Mouse (Mus musculus): ENCODE results near the gene Gm45618.

Gene Gm45618

DNA sequence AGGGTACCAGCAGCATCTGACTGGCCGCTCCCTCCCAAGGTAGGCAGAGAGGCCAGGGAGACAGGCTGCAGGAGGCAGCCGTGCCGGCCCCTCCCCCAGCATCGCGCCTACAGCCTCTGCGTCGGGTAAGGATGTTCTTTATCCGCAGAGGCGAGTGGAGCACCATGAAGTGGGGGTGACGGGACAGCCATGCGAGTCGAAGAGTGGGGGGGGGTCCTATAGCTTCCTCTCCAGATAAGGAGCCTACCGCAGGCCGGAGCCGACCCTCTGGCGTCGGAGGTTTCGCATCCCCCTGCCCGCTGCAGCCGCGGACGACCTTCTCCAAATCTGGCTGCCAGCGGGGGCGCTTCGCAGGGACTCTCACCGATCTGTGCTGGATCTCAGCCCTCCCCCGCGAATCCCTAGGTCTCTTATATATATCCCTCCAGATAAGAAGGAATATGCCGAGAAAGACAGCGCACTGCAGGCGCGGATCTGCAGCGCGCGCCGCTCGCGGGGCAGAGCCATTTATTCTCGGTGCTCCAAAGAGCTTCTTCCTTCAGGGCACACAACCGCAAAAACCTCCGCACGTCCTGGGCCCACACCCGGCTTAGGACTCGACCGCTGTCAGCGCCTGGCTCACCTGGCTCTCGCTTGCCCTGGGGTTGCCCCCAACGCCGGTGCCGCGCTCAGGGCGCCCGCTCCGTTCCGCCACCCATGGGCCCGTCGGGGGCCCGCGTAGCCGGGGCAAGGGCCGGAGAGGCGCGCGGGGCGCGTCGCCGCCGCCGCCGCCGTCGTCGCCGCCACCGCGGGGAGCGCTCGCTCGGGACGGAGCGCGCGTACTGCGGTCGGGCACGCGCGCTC lies 26.0 kb downstream of the Gm45618 start:
- DNase-seq (ENCODE audit: low read depth, low spot score), result no peak

DNA sequence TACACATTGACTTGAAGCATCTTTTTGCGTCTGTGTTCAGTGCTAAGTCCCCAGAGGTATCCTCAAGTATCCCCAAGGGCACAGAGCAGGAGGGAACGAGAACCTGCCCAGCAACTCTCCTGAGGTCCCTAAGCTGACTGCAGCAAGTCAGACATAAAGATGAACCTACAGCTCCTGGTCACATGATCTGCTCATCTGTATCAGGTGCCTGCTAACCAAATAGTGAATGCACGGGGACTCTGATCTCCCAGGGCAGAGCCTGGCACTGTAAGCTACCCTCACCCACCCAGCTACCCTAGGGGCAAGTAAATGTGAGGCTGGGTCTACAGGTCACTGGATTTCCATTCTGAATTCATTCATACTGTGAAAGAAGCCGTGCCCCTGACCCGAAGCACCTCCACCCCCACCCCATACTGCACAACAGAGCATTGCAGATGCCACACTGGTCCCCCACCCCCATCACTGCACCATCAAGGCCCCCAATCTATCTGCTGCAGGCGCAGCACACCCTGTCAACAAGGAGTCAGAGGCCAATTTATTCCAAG lies 26.8 kb downstream of the Gm45618 start:
- DNase-seq (ENCODE audit: low read depth, low spot score), result no peak

GRCm38 (mm10) chr7:142092991-142093390 lies 27.5 kb downstream of the Gm45618 start:
- DNase-seq (ENCODE audit: low read depth, low spot score), result no peak

GRCm38 (mm10) chr7:142091848-142092247 lies 28.7 kb downstream of the Gm45618 start:
- no peak for DNase-seq (ENCODE audit: low read depth, low spot score)

GRCm38 (mm10) chr7:142089648-142090447 lies 30.7 kb downstream of the Gm45618 start:
- no peak for DNase-seq (ENCODE audit: low read depth, low spot score)

DNA sequence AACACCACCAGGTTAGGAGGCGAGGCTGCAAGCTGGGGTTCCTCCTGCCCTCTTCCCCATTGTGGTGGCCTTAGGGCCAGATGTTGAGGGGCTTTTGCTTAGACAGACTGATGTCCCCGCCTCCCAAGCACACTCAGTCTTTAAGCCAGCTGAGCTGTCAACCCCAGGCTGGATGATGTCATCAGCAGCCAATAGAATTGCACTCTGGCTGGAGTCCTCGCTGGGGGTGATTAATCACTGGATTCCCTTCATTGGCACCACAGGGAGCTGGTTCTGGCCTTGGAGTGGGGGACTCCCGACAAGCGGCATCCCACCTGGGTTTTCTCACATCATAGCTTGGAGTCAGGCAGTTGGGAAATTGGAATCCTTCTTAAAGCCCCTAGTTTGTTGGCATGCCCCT lies 31.6 kb downstream of the Gm45618 start:
- DNase-seq (ENCODE audit: low read depth, low spot score), result peak; percentile 87

GRCm38 (mm10) chr7:142087069-142087652 lies 33.4 kb downstream of the Gm45618 start:
- DNase-seq (ENCODE audit: low read depth, low spot score), result no peak

DNA sequence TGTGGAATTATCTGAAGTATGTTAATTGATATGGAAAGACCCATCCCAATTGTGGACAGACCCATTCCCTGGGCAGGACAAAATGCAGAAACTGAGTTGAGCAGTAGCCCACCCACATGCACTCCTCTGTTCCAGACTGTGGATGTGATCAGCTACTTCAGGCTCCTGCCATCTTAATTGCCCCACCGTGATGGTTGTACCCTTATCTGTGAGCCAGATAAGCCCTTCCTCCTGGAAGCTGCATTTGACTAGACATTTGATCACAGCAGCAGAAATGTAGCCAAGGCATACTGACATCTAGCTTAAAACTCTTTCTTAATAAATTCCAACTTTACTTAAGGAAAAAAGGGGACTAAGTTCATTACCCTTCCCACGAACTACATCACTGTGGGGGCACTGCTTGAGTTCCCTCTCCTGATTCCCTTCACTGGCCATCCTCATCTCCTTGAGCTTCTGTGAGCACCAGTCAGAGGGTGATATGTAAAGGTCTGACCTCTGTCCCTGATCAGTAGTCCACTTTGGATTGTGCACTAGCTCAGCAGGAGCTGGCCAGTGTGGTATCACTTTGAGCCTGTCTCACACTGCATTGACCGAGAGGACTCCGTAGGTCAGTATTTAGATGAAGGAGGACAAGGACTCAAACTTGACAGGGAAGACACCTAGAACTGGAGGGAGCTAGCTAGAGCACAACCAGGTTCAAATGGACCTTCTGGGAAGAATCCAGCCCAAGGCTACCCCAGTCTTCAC lies 34.2 kb downstream of the Gm45618 start:
- DNase-seq (ENCODE audit: low read depth, low spot score), result no peak

GRCm38 (mm10) chr7:142084820-142085219 lies 35.7 kb downstream of the Gm45618 start:
- no peak for DNase-seq (ENCODE audit: low read depth, low spot score)

- no peak for DNase-seq (ENCODE audit: low read depth, low spot score)
These were observed 36.1 kb downstream of the Gm45618 start for GRCm38 (mm10) chr7:142084395-142084794.

GRCm38 (mm10) chr7:142083588-142084317 lies 36.8 kb downstream of the Gm45618 start:
- no peak for DNase-seq (ENCODE audit: low read depth, low spot score)

DNA sequence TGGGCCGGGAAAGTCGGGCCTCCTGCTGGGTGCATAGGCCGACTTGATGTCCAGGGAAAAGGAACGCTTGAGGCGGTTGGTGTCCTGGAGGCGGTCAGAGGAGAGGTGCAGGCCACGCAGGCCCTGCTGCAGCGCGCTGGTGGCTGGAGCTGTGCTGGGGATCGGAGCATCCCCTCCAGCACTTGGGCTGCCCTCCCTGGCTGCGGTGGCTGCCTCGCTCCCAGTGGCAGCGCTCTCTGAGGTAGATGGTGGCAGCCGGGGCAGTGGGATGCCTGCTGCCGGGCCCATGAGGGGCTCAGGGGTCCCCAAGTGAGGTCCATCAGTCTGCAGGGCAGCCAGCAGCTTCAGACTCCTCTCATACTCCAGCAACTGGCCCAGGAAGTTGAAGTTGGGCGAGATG lies 37.9 kb downstream of the Gm45618 start:
- no peak for DNase-seq (ENCODE audit: low read depth, low spot score)

DNA sequence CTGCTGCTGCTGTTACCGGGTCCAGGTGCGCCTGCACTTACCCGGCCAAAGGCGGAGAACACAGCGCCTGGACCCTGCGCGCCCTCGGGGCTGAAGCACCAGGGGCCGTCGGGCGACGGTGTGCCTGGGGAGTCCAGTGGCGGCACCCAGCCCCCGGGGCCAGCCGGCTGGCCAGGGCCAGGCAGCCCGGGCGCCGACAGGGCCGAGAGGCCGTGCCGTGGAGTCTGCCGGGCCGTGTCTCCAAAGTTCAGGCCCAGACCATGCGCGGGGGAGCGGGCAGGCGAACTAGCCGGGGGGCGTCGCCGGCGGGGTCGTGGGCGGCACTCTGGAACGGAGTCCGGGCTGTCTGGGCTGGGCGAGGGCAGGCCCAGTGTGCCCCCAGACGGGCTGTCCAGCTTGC lies 38.4 kb downstream of the Gm45618 start:
- DNase-seq (ENCODE audit: low read depth, low spot score), result no peak

DNA sequence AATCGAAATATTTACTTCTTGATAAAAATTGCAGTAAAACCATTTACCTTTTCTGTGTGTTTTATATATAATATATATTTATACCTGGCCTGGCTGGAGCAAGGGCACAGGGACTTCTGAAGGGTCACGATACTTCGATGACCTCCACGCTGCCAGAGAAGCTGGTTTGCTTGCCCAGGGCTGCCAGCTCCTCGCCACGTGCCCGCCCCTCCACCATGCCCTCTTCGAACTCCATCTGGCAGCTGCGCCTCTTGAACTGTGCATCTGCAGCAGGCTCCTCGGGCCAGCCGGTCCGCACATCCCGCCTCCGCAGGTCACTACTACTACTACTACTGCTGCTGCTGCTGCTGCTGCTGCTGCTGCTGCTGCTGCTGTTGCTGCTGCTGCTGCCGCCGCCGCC lies 38.8 kb downstream of the Gm45618 start:
- no peak for DNase-seq (ENCODE audit: low read depth, low spot score)

DNA sequence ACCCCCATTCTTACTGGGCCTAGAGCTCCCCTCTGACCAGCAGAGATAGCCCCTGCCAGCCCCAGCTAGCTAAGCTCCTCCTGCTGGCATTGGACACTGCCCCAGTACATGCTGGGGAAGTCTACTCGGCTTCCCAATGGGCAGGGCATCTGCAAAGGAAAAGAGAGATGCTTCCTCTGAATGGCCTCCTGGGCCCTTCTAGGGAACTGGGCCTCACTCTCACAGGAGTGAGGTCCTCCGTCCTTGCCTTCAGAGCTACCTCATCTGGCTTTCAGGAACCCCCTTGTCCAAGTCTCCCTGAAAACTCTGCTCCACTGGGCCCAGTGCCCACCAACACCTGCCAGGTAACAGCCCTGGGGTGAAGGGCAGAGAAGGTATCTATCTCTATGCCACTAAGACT lies 39.7 kb downstream of the Gm45618 start:
- DNase-seq (ENCODE audit: low read depth, low spot score), result no peak

DNA sequence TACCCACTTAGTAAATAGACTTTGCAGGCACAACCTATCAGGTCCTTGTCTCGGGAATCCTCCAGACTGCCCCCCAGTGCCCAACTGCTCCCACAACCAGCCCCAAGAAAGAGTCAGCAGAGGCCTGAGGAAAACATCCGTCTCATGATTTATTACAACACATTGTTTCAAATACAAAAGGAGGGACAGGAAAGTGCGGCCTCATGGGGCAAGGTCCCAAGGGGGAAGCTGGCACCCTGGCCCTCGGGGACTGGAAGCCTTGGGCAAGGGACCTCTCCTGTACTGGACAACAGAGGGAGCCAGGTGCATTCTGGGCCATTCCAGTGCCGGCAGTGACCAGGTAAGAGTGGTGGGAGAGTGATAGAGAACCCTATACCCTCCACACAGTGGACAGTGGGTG lies 41.2 kb downstream of the Gm45618 start:
- DNase-seq (ENCODE audit: low read depth, low spot score), result no peak

DNA sequence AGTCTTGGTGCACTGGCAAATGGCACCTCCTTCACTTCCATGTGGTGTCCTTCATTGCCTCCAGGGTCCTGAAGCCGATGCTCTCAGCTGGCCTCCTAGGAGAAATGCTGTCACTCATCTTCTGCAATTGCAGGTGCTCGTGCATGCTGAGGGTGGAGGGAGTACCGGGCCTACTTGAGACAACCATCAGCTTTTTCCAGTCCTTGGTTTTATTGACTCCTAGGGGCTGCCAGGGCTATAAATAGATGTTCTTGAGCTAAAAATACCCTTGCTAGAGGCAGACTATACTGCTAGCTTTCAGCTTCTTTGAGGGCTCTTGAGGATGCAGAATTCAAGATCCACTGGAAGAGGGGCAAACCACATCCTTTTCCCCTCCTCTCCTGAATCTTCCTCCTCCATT lies 43.4 kb downstream of the Gm45618 start:
- DNase-seq (ENCODE audit: low read depth, low spot score), result no peak

GRCm38 (mm10) chr7:142074146-142074886 lies 46.2 kb downstream of the Gm45618 start:
- no peak for DNase-seq (ENCODE audit: low read depth, low spot score)

DNA sequence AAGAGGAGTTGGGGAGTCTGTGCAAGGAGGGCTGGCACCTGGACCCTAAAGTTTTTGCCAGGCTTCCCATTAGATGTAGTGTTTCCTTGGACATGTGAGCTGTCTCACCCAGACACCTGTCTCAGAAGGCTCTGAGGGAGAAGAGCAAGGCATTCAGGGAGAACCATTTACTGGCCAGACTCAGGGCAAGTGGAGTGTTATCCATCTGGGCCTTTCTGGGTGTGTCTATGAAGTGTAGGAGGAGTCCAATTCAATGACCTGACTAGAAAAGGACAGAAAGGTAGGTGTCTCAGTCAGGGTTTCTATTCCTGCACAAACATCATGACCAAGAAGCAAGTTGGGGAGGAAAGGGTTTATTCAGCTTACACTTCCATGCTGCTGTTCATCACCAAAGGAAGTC lies 48.8 kb downstream of the Gm45618 start:
- no peak for DNase-seq (ENCODE audit: low read depth, low spot score)

GRCm38 (mm10) chr7:142071212-142071578 lies 49.3 kb downstream of the Gm45618 start:
- no peak for DNase-seq (ENCODE audit: low read depth, low spot score)

All from mesoderm, embryonic 11.5 days (tissue).